Mouse (Mus musculus) embryonic stem cell, embryonic (primary cell): ENCODE data around the gene Notch4.
"Not testable (repeated sequence)": the region's sequence is repeated elsewhere in the genome, so short reads cannot be mapped to it uniquely, and the experiment has no call there.

Experiments
- CTCF ChIA-PET, 4 experiments: fragments of 300-600 bp in 2 of 4; fragments of 350-600 bp in 2 of 4; sonication (Branson Sonifier 250); formaldehyde crosslinking; loops; one replicate each; lab custom pipeline; 2022; ENCODE audit warnings: inconsistent platforms in 2 of 4; lab: Charles Lee
- POLR2A ChIA-PET, 4 experiments: fragments of 300-600 bp in 2 of 4; fragments of 350-600 bp in 2 of 4; sonication (Branson Sonifier 250); formaldehyde crosslinking; loops; one replicate each; lab custom pipeline; 2022; ENCODE audit warnings: antibody characterized with exemption in 4 of 4, inconsistent platforms in 1 of 4; lab: Charles Lee

Gene Notch4

DNA sequence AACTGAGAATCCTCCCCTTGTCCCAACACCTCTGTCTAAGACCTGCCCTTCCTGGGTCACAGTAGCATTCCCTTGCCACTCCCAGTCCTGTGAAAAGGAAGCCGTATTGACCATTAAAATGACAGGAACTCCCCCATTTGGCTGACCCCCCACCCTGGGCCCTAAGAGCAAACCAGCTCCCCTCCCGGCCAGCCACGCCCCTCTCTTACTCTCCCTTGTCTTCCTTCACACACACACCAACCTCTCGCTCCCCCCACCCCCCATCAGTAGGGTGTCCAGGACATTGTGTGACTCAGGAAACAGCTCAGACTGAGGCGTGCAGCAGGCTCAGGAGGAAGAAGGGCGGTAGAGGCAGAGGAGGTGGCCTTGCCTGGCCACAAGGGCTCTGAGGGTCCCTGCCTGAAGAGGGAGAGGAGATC, at the start of gene Notch4:
TSS of gene Notch4 (plus strand) at position 266 of the 419 bp plus-strand sequence.
- POLR2A ChIA-PET, result interaction anchor here (0.5 to 2.4 kb wide), 18 partner anchors 8 to 533 kb away, joined by 3 to 10 read pairs (median 4); partner anchors contain the start of genes Gpsm3 (in 2 of the 4), Agpat1 (in 1 of the 4), Pbx2 (in 1 of the 4) and Rnf5 (in 1 of the 4)
- CTCF ChIA-PET, result interaction anchor here (0.5 to 3.4 kb wide), 16 partner anchors 8 to 603 kb away, joined by 3 to 21 read pairs (median 4); partner anchors contain the start of genes BC051142 (in 1 of the 4) and H2-Aa (in 1 of the 4)

DNA sequence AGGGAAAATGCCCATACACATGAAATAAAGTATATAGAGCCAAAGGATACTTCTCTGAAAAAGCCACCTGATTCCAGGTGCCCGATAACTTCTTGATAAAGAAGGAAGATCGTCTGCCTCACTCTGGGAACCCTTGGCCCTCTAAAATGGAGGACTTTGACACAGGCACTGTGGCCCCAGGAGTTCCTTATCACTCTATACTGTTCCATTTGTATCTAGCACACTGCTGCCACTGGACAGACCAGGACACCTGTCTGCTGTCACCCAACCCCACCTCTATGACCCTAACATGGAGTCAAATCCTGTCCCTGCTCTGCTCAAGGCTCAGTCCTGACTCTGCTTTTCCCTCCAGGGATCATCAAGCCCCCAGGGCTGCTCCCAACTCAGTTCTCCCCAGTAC, 47.6 kb upstream of the Notch4 start:
- POLR2A ChIA-PET, result no interaction called here

DNA sequence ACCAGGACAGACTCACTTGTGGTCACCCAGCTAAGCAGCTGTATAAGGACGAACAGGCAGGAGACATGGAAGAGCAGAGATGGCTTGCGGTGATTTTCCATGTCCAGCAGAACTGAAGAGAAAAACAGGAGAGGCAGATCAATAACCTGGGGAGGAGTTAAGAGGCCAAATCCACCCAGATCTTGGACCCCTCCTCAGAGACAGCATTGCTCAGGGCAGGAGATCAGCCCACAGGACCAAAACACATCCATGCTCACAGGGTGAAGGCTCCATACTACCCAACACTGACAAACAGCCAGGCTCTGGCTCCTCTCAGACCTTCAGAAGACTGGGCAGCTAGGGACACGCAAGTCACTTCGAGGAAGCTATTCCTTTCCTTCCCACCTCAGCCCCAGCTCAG, 46.8 kb upstream of the Notch4 start, which contains the start of gene Btnl6:
TSS of gene Btnl6 (minus strand) at position 101 of the 400 bp plus-strand sequence.
- ChIA-PET POLR2A (no interaction called here), CTCF (interaction anchor here in 2 of 4 experiments (0.6 to 0.7 kb wide), 2 partner anchors 78 to 121 kb away, joined by 3 to 4 read pairs; no protein-coding TSS in a partner anchor)

More for the DNA sequence above, 47.6 kb upstream of the Notch4 start:
- CTCF ChIA-PET, result no interaction called here

DNA sequence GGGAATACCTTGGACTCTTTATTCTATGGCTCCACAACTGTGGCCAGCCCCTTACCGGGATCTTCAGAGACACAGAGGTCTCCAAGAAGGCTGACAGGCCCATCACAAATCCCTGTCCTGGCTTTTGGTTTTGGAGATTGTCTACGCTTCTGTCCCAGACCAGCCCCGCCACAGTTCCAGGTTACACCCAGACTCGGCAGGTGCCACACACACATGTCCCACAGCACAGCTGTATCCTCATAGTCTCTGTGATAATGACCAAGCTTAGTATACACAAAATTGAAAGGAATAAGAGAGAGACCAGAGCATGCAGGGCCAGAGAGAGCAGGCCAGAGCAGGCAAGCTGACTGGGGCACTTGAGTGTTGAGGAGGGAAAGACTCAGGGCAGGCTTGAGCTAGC, 46.3 kb upstream of the Notch4 start:
- ChIA-PET POLR2A (no interaction called here), CTCF (interaction anchor here in 2 of 4 experiments (0.6 to 0.7 kb wide), 2 partner anchors 78 to 121 kb away, joined by 3 to 4 read pairs; no protein-coding TSS in a partner anchor)

DNA sequence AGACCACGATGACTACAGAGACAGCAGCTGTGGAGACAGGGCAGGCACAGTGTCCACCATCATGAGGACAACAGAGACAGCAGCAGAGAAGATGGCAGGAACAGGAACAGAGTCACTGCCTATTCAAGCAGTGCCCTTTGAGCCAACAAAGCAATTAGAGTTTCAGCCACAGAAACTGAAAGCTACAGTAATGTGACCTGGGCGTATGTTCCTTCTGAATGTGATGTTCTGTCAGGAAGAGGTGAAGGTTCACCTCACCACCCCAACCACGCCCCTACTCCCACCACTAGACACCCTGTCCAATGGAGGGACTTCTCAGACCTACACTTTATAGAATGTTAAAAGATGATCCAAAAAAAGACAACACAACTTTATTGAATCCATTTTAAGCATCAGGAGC, 45.5 kb upstream of the Notch4 start:
- POLR2A ChIA-PET, result not testable (repeated sequence)
- CTCF ChIA-PET, result interaction anchor here in 1 of 4 experiments (0.5 kb wide), 1 partner anchor 677 kb away, joined by 3 read pairs; no protein-coding TSS in a partner anchor

DNA sequence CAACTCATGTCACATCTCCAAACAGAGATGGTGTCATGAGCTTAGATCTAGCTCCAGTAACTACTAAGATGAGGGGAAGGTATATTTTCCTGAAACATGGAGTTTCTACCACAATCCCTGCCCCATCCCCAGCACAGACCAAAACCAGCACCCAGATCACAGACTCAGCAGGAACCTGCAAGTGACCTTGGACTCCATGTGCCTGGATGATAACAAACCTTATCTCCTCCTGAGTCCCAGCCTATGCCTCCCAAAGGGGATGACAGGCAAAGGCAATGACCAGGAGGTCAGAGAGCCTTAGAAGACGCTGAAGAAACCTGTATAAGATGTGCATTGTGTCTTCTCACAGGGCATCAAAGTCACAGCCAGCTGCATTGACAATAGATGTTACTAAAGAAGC, 45.1 kb upstream of the Notch4 start:
- CTCF ChIA-PET, result interaction anchor here in 1 of 4 experiments (0.5 kb wide), 1 partner anchor 676 kb away, joined by 3 read pairs; no protein-coding TSS in a partner anchor
- POLR2A ChIA-PET, result interaction anchor here in 2 of 4 experiments (0.6 kb wide), 2 partner anchors 404 to 432 kb away, joined by 3 to 4 read pairs; no protein-coding TSS in a partner anchor

DNA sequence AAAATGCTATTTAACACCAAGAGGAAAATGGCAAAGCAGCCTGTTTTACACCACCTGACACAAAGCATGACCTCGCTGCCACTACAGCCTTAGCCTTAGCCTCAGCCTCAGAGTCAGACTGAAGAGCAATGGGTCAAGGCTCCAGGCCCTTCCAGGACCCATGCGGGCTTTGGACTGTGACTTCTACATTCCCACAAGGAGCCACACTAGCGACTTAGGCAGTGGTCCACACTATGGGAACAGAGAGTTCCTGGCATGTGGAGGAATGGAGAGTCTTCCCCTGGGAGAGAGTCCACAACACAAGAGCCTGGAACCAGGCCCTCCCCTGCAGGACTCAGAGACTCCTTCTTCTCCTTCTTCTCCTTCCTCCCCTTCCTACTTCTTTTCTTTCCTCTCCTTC, 31.4 kb upstream of the Notch4 start:
- ChIA-PET POLR2A (no interaction called here), CTCF (no interaction called here)

DNA sequence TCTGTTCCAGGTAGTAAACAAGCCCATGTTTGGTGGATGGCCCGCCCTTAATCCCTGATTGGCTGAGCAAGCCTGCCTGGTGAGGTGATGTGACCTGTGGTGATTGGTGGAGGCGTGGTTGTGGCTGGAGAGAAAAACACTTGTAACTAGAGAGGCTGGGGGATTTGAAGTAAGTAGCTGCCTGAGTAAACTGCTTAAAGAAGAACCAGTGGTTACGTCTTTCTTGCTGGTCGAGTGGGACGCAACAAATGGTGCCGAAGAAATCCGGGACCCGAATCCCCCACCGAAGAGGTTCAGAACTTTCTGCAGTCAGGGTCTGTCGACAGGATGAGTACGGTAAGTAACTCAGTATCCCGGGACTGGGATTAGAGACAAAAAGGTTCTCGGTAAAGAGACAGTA, 20.5 kb upstream of the Notch4 start:
- POLR2A ChIA-PET, result not testable (repeated sequence)
- CTCF ChIA-PET, result interaction anchor here in 1 of 4 experiments (1.0 to 1.5 kb wide), 2 partner anchors 12 kb away, joined by 3 read pairs; no protein-coding TSS in a partner anchor

DNA sequence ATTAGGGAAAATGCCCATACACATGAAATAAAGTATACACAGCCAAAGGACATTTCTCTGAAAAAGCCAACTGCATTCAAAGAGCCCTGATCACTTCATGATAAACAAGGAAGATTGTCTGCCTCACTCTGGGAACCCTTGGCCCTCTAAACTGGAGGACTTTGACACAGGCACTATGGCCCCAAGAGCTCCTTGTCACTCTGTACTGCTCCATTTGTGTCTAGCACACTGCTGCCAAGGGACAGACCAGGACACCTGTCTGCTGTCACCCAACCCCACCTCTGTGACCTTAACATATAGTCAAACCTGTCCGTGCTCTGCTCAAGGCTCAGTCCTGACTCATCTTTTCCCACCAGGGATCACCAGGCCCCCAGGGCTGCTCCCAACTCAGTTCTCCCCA, 17.3 kb upstream of the Notch4 start:
- ChIA-PET CTCF (interaction anchor here in 3 of 4 experiments (0.9 to 1.5 kb wide), 4 partner anchors 9 to 106 kb away, joined by 3 to 5 read pairs (median 4); no protein-coding TSS in a partner anchor), POLR2A (interaction anchor here in 2 of 4 experiments (1.2 to 1.8 kb wide), 5 partner anchors 9 to 148 kb away, joined by 3 to 4 read pairs (median 3); partner anchors contain the start of gene BC051142 (in 1 of the 2))

DNA sequence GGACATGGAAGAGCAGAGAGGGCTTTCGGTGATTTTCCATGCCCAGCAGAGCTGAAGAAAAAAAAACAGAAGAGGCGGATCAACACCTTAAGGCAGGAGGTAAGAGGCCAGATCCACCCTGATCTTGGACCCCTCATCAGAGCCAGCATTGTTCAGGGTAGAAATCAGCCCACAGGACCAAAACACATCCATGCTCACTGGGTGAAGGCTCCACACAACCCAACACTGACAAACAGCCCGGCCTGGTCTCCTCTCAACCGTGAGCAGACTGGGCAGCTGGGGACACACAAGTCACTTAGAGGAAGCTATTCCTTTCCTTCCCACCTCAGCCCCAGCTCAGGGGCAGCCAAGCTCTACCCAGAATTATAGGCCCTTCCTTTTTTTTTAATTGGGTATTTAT, 16.5 kb upstream of the Notch4 start:
- CTCF ChIA-PET, result interaction anchor here in 2 of 4 experiments (0.6 to 1.5 kb wide), 2 partner anchors 8 to 26 kb away, joined by 3 to 5 read pairs; no protein-coding TSS in a partner anchor
- POLR2A ChIA-PET, result interaction anchor here in 2 of 4 experiments (0.6 to 1.2 kb wide), 3 partner anchors 8 to 582 kb away, joined by 3 to 4 read pairs (median 3); no protein-coding TSS in a partner anchor

DNA sequence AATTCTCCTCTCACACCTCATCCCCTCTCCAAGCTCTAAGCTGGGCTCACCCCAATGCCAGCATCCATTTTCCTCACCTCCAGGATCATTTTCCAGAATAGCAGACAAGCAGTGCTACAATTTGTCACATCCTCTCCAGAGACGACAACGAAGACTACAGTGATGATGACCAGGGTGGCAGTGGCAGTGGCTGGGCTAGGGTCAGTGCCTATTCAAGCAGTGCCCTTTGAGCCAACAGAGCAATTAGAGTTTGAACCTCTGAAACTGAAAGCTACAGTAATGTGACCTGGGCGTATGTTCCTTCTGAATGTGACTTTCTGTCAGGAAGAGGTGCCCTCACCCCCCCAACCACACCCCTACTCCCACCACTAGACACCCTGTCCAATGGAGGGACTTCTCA, 14.9 kb upstream of the Notch4 start:
- ChIA-PET CTCF (no interaction called here), POLR2A (interaction anchor here in 2 of 4 experiments (0.7 to 0.9 kb wide), 2 partner anchors 9 to 19 kb away, joined by 3 read pairs; no protein-coding TSS in a partner anchor)

DNA sequence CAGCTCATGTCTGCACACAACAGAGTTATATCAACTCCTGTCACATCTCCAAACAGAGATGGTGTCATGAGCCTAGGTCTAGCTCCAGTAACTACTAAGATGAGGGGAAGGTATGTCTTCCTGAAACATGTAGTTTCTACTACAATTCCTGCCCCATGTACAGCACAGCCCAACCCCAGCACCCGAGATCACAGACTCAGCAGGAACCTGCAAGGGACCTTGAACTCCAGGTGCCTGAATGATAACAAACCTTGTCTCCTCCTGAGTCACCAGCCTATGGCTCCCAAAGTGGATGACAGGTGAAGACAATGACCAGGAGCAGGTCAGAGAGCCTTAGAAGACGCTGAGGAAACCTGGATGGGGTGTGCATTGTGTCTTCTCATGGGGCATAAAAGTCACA, 14.2 kb upstream of the Notch4 start:
- POLR2A ChIA-PET, result interaction anchor here in 1 of 4 experiments (0.7 kb wide), 1 partner anchor 300 kb away, joined by 3 read pairs; no protein-coding TSS in a partner anchor
- CTCF ChIA-PET, result no interaction called here

DNA sequence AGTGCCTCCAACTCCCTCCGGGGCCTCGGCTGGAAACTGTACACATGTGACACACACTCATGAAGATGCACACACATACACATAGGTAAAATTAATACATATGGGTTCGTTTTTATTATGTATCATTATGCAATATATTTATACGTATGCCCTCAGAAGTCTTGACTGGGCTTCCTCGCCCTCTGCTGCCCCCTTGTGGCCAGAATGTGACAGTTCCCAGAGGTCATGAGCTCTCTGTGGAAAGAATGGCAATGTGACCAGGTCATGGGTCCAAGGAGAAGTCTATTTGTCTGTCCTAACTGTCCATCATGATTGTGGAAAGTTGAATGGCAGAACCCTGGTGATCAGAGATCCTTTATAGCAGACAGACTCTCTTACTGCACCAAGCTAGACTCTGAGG, 8.6 kb upstream of the Notch4 start:
- ChIA-PET CTCF (interaction anchor here (0.5 to 2.9 kb wide), 70 partner anchors 8 to 626 kb away, joined by 3 to 21 read pairs (median 4); partner anchors contain the start of genes Notch4 (in 3 of the 4), BC051142 (in 2 of the 4), Pbx2 (in 2 of the 4) and Agpat1 (in 1 of the 4)), POLR2A (interaction anchor here in 3 of 4 experiments (0.6 to 1.9 kb wide), 12 partner anchors 9 to 613 kb away, joined by 3 to 7 read pairs (median 3); partner anchors contain the start of gene Notch4 (in 1 of the 3))

DNA sequence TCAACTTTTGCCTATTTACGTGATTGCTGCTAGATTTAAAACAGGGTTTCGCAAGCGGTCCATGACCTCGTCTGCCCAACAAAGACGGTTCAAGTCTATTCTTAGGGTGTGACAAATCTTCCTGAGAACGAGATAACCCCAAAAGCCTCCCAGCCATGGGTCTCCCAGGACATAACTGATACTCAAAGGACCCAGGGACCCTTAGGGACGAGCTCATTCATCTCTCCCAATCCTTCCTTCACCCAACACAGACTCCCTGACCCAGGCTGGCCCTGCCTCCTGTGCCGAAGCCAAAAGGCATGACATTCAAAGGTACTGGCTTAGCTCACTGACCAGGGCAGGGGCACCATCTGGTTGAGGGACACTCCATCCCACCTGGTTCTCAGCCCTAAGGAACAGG, 7.7 kb upstream of the Notch4 start:
- ChIA-PET CTCF (interaction anchor here (0.5 to 2.8 kb wide), 11 partner anchors 8 to 668 kb away, joined by 3 to 21 read pairs (median 5); partner anchors contain the start of genes BC051142 (in 1 of the 4) and Notch4 (in 1 of the 4)), POLR2A (no interaction called here)

DNA sequence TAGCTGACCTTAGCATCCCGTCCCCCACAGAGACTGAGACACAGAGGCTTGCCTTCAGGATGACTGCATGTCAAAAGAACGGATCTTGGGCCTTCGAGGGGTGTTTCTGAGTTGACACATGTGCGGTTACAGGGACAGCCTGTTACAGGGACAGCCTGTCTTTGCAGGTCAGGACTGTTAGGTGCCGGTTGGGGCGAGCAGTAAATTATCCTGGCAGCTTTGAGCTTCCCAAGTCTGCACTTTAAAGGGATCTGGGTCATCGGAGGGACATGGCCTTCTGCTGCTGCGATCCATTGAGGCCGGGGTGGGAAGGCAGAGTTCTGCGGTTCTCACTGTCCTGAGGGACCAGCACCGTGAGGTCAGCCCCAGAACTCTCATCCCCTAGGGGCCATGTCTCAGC, 6.7 kb upstream of the Notch4 start:
- POLR2A ChIA-PET, result interaction anchor here in 1 of 4 experiments (0.6 kb wide), 1 partner anchor 89 kb away, joined by 3 read pairs; the partner anchor contains the start of gene Atf6b

DNA sequence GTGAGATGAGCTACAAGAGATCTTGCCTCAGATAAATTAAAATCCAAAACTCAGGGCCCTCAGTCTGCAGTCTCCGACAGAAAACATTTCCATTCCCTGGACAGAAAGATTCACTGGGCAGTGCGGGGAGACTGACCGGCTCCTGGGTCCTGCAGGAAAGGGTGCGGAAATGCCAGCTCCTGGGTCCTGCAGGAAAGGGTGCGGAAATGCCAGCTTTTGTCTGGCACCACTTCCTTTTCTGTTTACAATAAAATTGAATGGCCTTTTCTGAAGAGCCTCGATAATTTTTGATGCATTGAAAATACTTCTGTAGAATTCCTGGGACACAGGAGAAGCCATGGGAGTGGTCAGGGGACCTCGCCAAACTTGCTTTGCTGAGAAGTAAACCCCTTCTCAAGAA, 5.0 kb upstream of the Notch4 start:
- CTCF ChIA-PET, result interaction anchor here (0.5 to 1.5 kb wide), 9 partner anchors 13 to 489 kb away, joined by 3 to 17 read pairs (median 3); partner anchors contain the start of genes Agpat1 (in 1 of the 4) and Rnf5 (in 1 of the 4)
- POLR2A ChIA-PET, result interaction anchor here in 1 of 4 experiments (0.6 to 1.0 kb wide), 2 partner anchors 10 to 291 kb away, joined by 3 to 6 read pairs; no protein-coding TSS in a partner anchor

More for the DNA sequence above, 6.7 kb upstream of the Notch4 start:
- CTCF ChIA-PET, result no interaction called here

DNA sequence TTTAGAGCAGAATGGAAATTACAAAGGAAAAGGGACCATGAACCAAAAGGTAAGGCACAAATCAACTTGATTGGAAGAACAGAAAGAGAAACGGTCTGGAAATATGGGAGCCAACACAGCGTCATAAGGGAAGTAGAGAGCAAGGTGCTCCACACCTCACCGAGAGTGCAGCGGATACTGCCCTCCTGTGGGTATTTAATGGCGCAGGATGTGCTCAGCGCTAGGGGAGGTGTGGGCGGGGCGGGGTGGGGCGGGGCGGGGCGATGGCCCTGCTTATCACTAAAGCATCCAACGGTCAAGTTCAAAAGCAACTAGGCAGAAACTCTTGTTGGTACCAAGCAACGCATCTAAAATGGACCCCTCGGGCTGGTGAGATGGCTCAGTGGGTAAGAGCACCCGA, 4.2 kb upstream of the Notch4 start:
- POLR2A ChIA-PET, result interaction anchor here in 1 of 4 experiments (0.6 kb wide), 1 partner anchor 135 kb away, joined by 4 read pairs; no protein-coding TSS in a partner anchor
- CTCF ChIA-PET, result interaction anchor here in 3 of 4 experiments (0.6 to 1.0 kb wide), 5 partner anchors 23 to 254 kb away, joined by 3 to 8 read pairs (median 3); partner anchors contain the start of gene H2-Eb1 (in 1 of the 3)

DNA sequence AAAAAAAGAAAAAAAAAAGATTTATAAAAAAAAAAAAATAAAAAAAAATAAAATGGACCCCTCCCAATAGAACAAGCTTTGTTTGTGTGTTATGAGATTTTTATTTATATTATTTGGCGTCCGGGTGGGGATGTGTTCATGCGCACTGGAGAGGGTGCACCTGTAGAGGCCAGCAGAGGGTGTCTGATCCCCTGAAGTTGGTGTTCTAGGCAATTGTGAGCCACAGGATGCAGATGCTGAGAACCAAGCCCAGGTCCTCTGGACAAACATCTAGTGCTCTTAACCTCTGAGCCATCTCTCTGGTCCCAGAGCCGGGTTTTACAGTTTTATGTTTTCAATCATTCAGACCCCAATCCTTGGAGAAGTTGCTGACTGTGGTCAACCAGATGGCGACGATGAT, 3.6 kb upstream of the Notch4 start:
- POLR2A ChIA-PET, result interaction anchor here in 2 of 4 experiments (0.6 to 0.7 kb wide), 3 partner anchors 30 to 253 kb away, joined by 3 to 4 read pairs (median 4); partner anchors contain the start of gene Gpsm3 (in 1 of the 2)
- CTCF ChIA-PET, result interaction anchor here (0.6 to 0.9 kb wide), 6 partner anchors 121 to 681 kb away, joined by 3 to 9 read pairs (median 7); partner anchors contain the start of gene H2-Eb1 (in 1 of the 4)
